Mouse (Mus musculus) thymus, postnatal 14 days (tissue): ENCODE results near the gene Gm13278.
"Not testable (repeated sequence)": the region's sequence is repeated elsewhere in the genome, so short reads cannot be mapped to it uniquely, and the experiment has no call there.

Experiments
- DNase-seq: peaks from one replicate; pipeline ENCODE4 v3.0.0; 2021

Gm13278 gene

DNA sequence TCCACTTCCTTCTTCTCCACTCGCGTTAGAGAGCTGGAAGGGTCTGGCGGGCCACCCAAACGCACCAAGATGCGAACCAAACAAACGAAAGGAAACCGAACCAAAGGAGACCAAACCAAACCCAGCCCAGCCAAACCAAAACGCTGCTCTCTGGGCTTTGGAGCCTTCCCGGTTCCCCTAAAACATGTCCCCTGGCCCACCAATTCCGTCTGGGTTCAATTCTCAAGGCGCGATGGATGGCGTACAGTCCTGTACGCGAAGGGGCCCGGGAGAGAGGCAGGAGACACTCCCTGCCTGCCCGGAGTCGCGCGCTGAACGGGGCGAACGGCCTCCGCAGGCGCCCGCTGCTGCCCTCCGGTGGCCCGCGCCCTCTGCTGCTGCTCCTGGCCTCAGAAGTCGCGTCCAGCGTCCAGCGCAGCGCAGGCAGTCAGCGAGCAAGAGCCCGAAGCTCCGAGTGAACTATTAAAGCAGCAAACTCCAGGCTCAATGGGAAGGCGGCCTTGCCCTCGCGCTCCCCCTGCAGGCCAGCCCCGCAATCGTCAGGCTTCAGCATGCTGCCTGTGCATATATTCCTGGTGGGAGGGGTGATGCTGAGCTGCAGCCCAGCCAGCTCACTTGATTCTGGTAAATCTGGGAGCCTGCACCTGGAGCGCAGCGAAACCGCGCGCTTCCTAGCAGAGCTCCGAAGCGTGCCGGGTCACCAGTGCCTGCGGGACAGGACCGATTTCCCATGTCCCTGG lies 2.8 kb downstream of the Gm13278 start, which contains the start of gene Gm13275:
TSS of gene Gm13275 (plus strand) at position 552 of the 740 bp plus-strand sequence.
- peak; percentile 68 for DNase-seq

DNA sequence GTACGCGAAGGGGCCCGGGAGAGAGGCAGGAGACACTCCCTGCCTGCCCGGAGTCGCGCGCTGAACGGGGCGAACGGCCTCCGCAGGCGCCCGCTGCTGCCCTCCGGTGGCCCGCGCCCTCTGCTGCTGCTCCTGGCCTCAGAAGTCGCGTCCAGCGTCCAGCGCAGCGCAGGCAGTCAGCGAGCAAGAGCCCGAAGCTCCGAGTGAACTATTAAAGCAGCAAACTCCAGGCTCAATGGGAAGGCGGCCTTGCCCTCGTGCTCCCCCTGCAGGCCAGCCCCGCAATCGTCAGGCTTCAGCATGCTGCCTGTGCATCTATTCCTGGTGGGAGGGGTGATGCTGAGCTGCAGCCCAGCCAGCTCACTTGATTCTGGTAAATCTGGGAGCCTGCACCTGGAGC lies 5.7 kb downstream of the Gm13278 start, which contains the start of gene Gm13279:
TSS of gene Gm13279 (plus strand) at position 301 of the 400 bp plus-strand sequence.
- DNase-seq = not testable (repeated sequence)

DNA sequence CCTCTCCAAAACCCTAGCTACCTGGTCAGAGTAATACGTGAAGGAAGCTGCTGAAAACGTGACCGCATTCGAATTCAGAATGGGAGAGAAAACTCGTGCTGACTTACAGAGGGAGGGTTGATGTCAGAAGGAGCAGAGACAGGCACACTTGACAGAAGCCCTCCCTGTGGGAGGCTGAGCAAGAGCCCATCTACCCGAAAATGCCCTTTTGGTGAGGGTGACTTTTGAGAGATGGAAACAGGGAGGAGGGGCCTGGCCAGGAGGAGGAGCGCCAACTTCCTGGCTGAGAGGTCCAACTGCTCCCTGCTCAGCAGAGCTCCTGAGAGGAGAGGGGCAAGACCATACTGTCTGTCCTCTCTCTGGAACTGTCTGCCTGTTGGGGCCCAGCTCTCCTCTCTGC lies 8.0 kb downstream of the Gm13278 start, which contains the start of gene Gm13285:
TSS of gene Gm13285 (plus strand) at position 301 of the 400 bp plus-strand sequence.
- not testable (repeated sequence) for DNase-seq

DNA sequence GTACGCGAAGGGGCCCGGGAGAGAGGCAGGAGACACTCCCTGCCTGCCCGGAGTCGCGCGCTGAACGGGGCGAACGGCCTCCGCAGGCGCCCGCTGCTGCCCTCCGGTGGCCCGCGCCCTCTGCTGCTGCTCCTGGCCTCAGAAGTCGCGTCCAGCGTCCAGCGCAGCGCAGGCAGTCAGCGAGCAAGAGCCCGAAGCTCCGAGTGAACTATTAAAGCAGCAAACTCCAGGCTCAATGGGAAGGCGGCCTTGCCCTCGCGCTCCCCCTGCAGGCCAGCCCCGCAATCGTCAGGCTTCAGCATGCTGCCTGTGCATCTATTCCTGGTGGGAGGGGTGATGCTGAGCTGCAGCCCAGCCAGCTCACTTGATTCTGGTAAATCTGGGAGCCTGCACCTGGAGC lies 11.6 kb downstream of the Gm13278 start, which contains the start of gene Gm13287:
TSS of gene Gm13287 (plus strand) at position 301 of the 400 bp plus-strand sequence.
- DNase-seq = not testable (repeated sequence)

DNA sequence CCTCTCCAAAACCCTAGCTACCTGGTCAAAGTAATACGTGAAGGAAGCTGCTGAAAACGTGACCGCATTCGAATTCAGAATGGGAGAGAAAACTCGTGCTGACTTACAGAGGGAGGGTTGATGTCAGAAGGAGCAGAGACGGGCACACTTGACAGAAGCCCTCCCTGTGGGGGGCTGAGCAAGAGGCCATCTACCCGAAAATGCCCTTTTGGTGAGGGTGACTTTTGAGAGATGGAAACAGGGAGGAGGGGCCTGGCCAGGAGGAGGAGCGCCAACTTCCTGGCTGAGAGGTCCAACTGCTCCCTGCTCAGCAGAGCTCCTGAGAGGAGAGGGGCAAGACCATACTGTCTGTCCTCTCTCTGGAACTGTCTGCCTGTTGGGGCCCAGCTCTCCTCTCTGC lies 13.9 kb downstream of the Gm13278 start, which contains the start of gene Gm13288:
TSS of gene Gm13288 (plus strand) at position 301 of the 400 bp plus-strand sequence.
- DNase-seq = not testable (repeated sequence)

DNA sequence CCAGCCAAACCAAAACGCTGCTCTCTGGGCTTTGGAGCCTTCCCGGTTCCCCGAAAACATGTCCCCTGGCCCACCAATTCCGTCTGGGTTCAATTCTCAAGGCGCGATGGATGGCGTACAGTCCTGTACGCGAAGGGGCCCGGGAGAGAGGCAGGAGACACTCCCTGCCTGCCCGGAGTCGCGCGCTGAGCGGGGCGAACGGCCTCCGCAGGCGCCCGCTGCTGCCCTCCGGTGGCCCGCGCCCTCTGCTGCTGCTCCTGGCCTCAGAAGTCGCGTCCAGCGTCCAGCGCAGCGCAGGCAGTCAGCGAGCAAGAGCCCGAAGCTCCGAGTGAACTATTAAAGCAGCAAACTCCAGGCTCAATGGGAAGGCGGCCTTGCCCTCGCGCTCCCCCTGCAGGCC lies 14.4 kb downstream of the Gm13278 start:
- DNase-seq = peak; percentile 8

DNA sequence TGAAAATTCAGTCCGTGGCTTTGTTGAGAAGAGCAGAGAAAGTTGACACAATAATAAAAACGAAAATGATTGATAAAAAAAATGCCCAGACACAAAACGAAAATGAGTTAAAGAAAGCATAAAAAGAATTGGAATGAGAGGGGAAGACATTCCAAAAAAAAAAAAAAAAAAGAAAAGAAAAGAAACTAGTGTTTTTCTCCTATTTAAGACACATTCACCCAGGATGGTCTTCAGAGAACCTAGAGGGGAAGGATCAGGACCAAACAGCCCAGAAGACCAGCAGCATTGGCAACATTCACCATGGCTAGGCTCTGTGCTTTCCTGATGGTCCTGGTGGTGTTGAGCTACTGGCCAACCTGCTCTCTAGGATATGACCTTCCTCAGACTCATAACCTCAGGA lies 24.6 kb downstream of the Gm13278 start, which contains the start of gene Ifna7:
TSS of gene Ifna7 (plus strand) at position 301 of the 400 bp plus-strand sequence.
- no peak for DNase-seq

DNA sequence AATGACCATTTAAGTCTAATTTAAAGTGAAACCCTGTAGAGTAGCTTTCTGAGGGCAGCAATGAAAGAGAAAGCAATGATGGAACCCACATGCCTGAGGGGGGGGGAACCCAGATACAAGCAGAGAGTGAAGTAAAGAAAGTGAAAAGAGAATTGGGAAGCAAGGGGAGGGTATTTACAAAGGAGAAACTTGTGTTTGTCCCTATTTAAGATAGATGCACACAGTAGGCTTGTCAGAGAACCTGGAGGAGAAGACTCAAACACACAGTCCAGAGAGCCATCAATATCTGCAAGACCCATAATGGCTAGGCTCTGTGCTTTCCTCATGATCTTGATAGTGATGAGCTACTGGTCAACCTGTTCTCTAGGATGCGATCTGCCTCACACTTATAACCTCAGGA lies 28.3 kb downstream of the Gm13278 start, which contains the start of gene Ifna11:
TSS of gene Ifna11 (plus strand) at position 301 of the 400 bp plus-strand sequence.
- no peak for DNase-seq

DNA sequence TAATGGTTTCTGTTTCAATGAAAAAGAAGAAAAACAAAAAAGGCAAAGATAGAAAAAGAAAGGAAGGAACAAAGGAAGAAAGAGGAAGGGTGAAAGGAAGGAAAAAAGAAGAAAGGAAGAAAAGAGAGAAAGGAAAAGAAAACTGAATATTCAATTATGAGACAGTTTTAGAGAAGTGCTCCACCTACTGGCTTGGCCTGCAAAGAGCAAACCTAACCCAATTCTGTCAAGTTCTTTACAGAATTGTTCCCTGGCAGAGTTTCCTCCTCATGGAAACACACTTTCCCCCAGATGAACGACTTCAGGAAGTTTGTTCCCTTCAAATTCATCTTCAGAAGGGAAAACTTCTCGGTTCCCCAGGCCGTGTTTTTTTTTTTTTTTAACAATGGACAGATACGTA lies 31.6 kb downstream of the Gm13278 start:
- DNase-seq = peak; percentile 28

DNA sequence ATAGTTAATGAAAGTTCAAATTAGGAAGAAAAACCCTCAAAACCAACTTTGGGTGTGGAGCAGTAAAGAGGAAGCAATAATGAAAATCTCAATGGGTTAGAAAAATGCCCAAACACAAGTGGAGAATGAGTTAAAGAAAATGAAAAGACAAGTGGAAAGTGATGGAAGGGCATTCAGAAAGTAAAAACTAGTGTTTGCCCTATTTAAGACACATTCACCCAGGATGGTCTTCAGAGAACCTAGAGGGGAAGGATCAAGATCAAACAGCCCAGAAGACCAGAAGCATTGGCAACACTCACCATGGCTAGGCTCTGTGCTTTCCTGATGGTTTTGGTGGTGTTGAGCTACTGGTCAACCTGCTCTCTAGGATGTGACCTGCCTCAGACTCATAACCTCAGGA lies 35.8 kb downstream of the Gm13278 start, which contains the start of gene Ifna6:
TSS of gene Ifna6 (plus strand) at position 301 of the 400 bp plus-strand sequence.
- not testable (repeated sequence) for DNase-seq

DNA sequence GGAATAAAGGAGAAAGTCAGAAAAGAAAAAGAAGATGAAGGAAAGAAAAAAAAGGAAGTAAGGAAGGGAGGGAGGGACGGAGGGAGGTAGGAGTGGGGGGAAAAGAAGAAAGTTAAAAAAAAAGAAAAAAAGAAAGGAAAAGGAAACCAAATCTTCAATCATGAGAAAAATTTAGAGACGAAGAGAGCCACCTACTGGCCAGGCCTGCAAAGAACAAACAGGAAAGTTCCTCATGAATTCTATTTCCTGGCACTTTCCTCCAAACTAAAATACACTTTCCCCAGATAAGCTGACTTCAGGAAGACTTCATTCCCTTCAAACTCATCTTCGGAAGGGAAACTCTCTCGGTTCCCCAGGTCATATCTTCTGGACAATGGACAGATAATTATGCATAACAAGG lies 39.2 kb downstream of the Gm13278 start:
- DNase-seq = peak; percentile 55

DNA sequence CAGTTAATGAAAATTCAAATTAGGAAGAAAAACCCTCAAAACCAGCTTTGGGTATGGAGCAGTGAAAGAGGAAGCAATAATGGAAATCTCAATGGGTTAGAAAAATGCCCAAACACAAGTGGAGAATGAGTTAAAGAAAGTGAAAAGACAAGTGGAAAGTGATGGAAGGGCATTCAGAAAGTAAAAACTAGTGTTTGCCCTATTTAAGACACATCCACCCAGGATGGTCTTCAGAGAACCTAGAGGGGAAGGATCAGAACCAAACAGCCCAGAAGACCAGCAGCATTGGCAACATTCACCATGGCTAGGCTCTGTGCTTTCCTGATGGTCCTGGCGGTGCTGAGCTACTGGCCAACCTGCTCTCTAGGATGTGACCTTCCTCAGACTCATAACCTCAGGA lies 43.9 kb downstream of the Gm13278 start, which contains the start of gene Ifna5:
TSS of gene Ifna5 (plus strand) at position 301 of the 400 bp plus-strand sequence.
- DNase-seq = not testable (repeated sequence)

DNA sequence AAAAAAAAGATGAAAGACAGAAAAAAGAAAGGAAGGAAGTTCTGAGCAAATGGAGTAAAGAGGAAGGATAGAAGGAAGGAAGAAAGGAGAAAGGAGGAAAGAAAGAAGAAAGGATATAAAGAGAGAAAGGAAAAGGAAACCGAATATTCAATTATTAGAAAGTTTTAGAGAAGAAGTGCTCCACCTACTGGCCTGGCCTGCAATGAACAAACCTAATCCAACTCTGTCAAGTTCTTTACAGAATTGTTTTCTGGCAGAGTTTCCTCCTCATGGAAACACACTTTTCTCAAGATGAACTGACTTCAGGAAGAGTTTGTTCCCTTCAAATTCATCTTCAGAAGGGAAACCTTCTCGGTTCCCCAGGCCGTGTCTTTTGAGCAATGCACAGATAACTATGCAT lies 47.5 kb downstream of the Gm13278 start:
- DNase-seq = peak; percentile 19

DNA sequence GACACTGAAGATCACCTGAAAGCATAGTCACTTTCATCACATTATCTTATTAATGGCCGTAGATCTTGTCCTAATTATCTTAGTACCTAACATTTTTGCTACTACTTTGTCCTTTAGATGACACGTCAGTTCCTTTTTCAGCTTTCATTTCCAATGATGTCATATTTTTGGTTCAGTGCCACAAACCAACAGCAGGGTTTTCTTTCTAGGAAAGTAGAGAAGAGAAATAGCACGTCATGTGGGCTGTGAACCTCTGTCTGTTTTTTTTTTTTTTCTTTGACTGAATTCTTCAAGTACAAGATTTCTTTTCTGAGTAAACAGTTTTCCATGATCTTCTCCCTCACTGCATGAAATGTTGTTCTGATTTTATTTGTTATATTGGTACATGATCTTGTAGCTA lies 48.7 kb downstream of the Gm13278 start:
- DNase-seq = no peak

DNA sequence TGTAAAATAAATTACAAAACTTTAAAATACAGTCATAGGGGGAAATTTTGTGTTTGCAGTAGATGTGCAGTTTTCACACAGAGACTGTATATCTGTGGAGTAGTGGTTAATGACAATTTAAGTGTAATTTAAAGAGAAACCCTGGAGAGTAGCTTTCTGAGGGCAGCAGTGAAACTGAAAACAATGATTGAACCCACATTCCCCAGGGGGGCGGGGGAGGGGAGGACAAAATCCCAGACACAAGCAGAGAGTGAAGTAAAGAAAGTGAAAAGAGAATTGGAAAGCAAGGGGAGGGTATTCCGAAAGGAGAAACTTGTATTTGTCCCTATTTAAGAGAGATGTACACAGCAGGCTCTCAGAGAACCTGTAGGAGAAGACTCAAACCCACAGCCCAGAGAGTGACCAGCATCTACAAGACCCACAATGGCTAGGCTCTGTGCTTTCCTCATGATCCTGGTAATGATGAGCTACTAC lies 50.1 kb downstream of the Gm13278 start, which contains the start of gene Ifna4:
TSS of gene Ifna4 (plus strand) at position 424 of the 474 bp plus-strand sequence.
- DNase-seq = no peak
